Mouse (Mus musculus): ENCODE data around the gene Nrxn3. TPM values are rescaled to one million over a fixed set of nuclear protein-coding genes. Genes with fewer than 3 reads are reported as not detected.

Gene Nrxn3
- polyA plus RNA-seq, 1 experiment from 2014 or later, result 6.3 TPM

GRCm38 (mm10) chr12:88916752-88917151, 194.1 kb downstream of the Nrxn3 start:
- H3K9ac ChIP-seq (replicated peaks; ENCODE audit: low read depth, low read length), result no peak overlapping the region
- WGBS, result 66% methylated on average over 2 of the region's 2 CpGs
- no peak overlapping the region for H3K4me2 ChIP-seq (replicated peaks; ENCODE audit: low read depth, low read length)
- H3K4me3 ChIP-seq (ENCODE audit: low read depth, low read length), result no peak overlapping the region
- ATAC-seq (ENCODE audit: insufficient number of reproducible peaks, insufficient read depth, low FRiP score, low read depth), result no peak
- no peaks in the 10 kb centered on the region for H3K36me3 ChIP-seq (ENCODE audit: control insufficient read depth, insufficient read depth, low read length)
- H3K9me3 ChIP-seq (ENCODE audit: control insufficient read depth, low read depth, low read length), result no peaks in the 10 kb centered on the region
- no peak overlapping the region for H3K27ac ChIP-seq (ENCODE audit: low read length)
- H3K4me1 ChIP-seq (ENCODE audit: control insufficient read depth, insufficient read depth, low read length), result no peaks in the 10 kb centered on the region
- H3K27me3 ChIP-seq (ENCODE audit: control insufficient read depth, insufficient read depth, low read length), result no peaks in the 10 kb centered on the region

- no peak for ATAC-seq (ENCODE audit: insufficient number of reproducible peaks, insufficient read depth, low FRiP score, low read depth)
- Histone ChIP-seq H3K4me3 (ENCODE audit: low read depth, low read length) (no peak overlapping the region), H3K27ac (ENCODE audit: low read length) (no peak overlapping the region), H3K4me1 (ENCODE audit: control insufficient read depth, insufficient read depth, low read length) (no peaks in the 10 kb centered on the region), H3K4me2 (replicated peaks; ENCODE audit: low read depth, low read length) (no peak overlapping the region), H3K9ac (replicated peaks; ENCODE audit: low read depth, low read length) (no peak overlapping the region), H3K36me3 (ENCODE audit: control insufficient read depth, insufficient read depth, low read length) (no peaks in the 10 kb centered on the region), H3K9me3 (ENCODE audit: control insufficient read depth, low read depth, low read length) (no peaks in the 10 kb centered on the region), H3K27me3 (ENCODE audit: control insufficient read depth, insufficient read depth, low read length) (no peaks in the 10 kb centered on the region)
- 50% methylated on average over 3 of the region's 3 CpGs for WGBS
Measured at GRCm38 (mm10) chr12:88924896-88925295, 202.2 kb downstream of the Nrxn3 start.

- Histone ChIP-seq H3K9ac (replicated peaks; ENCODE audit: low read depth, low read length) (no peak overlapping the region), H3K9me3 (ENCODE audit: control insufficient read depth, low read depth, low read length) (no peaks in the 10 kb centered on the region), H3K27me3 (ENCODE audit: control insufficient read depth, insufficient read depth, low read length) (no peaks in the 10 kb centered on the region), H3K36me3 (ENCODE audit: control insufficient read depth, insufficient read depth, low read length) (no peaks in the 10 kb centered on the region), H3K4me2 (replicated peaks; ENCODE audit: low read depth, low read length) (no peak overlapping the region), H3K4me3 (ENCODE audit: low read depth, low read length) (no peak overlapping the region), H3K4me1 (ENCODE audit: control insufficient read depth, insufficient read depth, low read length) (no peaks in the 10 kb centered on the region), H3K27ac (ENCODE audit: low read length) (no peak overlapping the region)
- WGBS, result 91% methylated on average over 4 of the region's 4 CpGs
- no peak for ATAC-seq (ENCODE audit: insufficient number of reproducible peaks, insufficient read depth, low FRiP score, low read depth)
Measured at GRCm38 (mm10) chr12:88926306-88926705, 203.6 kb downstream of the Nrxn3 start.

- Histone ChIP-seq H3K9ac (replicated peaks; ENCODE audit: low read depth, low read length) (no peak overlapping the region), H3K4me2 (replicated peaks; ENCODE audit: low read depth, low read length) (no peak overlapping the region), H3K4me3 (ENCODE audit: low read depth, low read length) (no peak overlapping the region), H3K27me3 (ENCODE audit: control insufficient read depth, insufficient read depth, low read length) (no peaks in the 10 kb centered on the region), H3K36me3 (ENCODE audit: control insufficient read depth, insufficient read depth, low read length) (no peaks in the 10 kb centered on the region), H3K27ac (ENCODE audit: low read length) (no peak overlapping the region), H3K9me3 (ENCODE audit: control insufficient read depth, low read depth, low read length) (no peaks in the 10 kb centered on the region), H3K4me1 (ENCODE audit: control insufficient read depth, insufficient read depth, low read length) (no peaks in the 10 kb centered on the region)
- ATAC-seq (ENCODE audit: insufficient number of reproducible peaks, insufficient read depth, low FRiP score, low read depth), result no peak
- 64% methylated on average over 4 of the region's 4 CpGs for WGBS
Measured at GRCm38 (mm10) chr12:88931713-88932112, 209.0 kb downstream of the Nrxn3 start.

GRCm38 (mm10) chr12:88939679-88940078, 217.0 kb downstream of the Nrxn3 start:
- no peaks in the 10 kb centered on the region for H3K4me1 ChIP-seq (ENCODE audit: control insufficient read depth, insufficient read depth, low read length)
- H3K9me3 ChIP-seq (ENCODE audit: control insufficient read depth, low read depth, low read length), result no peaks in the 10 kb centered on the region
- no peaks in the 10 kb centered on the region for H3K27me3 ChIP-seq (ENCODE audit: control insufficient read depth, insufficient read depth, low read length)
- no peak overlapping the region for H3K4me2 ChIP-seq (replicated peaks; ENCODE audit: low read depth, low read length)
- H3K27ac ChIP-seq (ENCODE audit: low read length), result no peak overlapping the region
- 82% methylated on average over 2 of the region's 2 CpGs for WGBS
- no peaks in the 10 kb centered on the region for H3K36me3 ChIP-seq (ENCODE audit: control insufficient read depth, insufficient read depth, low read length)
- no peak for ATAC-seq (ENCODE audit: insufficient number of reproducible peaks, insufficient read depth, low FRiP score, low read depth)
- H3K4me3 ChIP-seq (ENCODE audit: low read depth, low read length), result no peak overlapping the region
- no peak overlapping the region for H3K9ac ChIP-seq (replicated peaks; ENCODE audit: low read depth, low read length)

- Histone ChIP-seq H3K27me3 (ENCODE audit: control insufficient read depth, insufficient read depth, low read length) (no peaks in the 10 kb centered on the region), H3K4me1 (ENCODE audit: control insufficient read depth, insufficient read depth, low read length) (no peaks in the 10 kb centered on the region), H3K9ac (replicated peaks; ENCODE audit: low read depth, low read length) (no peak overlapping the region), H3K36me3 (ENCODE audit: control insufficient read depth, insufficient read depth, low read length) (no peaks in the 10 kb centered on the region), H3K4me2 (replicated peaks; ENCODE audit: low read depth, low read length) (no peak overlapping the region), H3K4me3 (ENCODE audit: low read depth, low read length) (no peak overlapping the region), H3K27ac (ENCODE audit: low read length) (no peak overlapping the region), H3K9me3 (ENCODE audit: control insufficient read depth, low read depth, low read length) (no peaks in the 10 kb centered on the region)
- 75% methylated on average over 3 of the region's 3 CpGs for WGBS
- no peak for ATAC-seq (ENCODE audit: insufficient number of reproducible peaks, insufficient read depth, low FRiP score, low read depth)
Measured at GRCm38 (mm10) chr12:88944967-88945366, 222.3 kb downstream of the Nrxn3 start.

- no peak overlapping the region for H3K27ac ChIP-seq (ENCODE audit: low read length)
- no peak overlapping the region for H3K4me3 ChIP-seq (ENCODE audit: low read depth, low read length)
- no peaks in the 10 kb centered on the region for H3K4me1 ChIP-seq (ENCODE audit: control insufficient read depth, insufficient read depth, low read length)
- H3K9ac ChIP-seq (replicated peaks; ENCODE audit: low read depth, low read length), result no peak overlapping the region
- no peak for ATAC-seq (ENCODE audit: insufficient number of reproducible peaks, insufficient read depth, low FRiP score, low read depth)
- 82% methylated on average over 2 of the region's 2 CpGs for WGBS
- H3K9me3 ChIP-seq (ENCODE audit: control insufficient read depth, low read depth, low read length), result no peaks in the 10 kb centered on the region
- no peak overlapping the region for H3K4me2 ChIP-seq (replicated peaks; ENCODE audit: low read depth, low read length)
- no peaks in the 10 kb centered on the region for H3K36me3 ChIP-seq (ENCODE audit: control insufficient read depth, insufficient read depth, low read length)
- no peaks in the 10 kb centered on the region for H3K27me3 ChIP-seq (ENCODE audit: control insufficient read depth, insufficient read depth, low read length)
Measured at GRCm38 (mm10) chr12:88949870-88950269, 227.2 kb downstream of the Nrxn3 start.

GRCm38 (mm10) chr12:88952937-88953600, 230.4 kb downstream of the Nrxn3 start:
- Histone ChIP-seq H3K27me3 (ENCODE audit: control insufficient read depth, insufficient read depth, low read length) (no peaks in the 10 kb centered on the region), H3K27ac (ENCODE audit: low read length) (no peak overlapping the region), H3K4me1 (ENCODE audit: control insufficient read depth, insufficient read depth, low read length) (no peaks in the 10 kb centered on the region), H3K4me2 (replicated peaks; ENCODE audit: low read depth, low read length) (no peak overlapping the region), H3K9ac (replicated peaks; ENCODE audit: low read depth, low read length) (no peak overlapping the region), H3K36me3 (ENCODE audit: control insufficient read depth, insufficient read depth, low read length) (no peaks in the 10 kb centered on the region), H3K4me3 (ENCODE audit: low read depth, low read length) (no peak overlapping the region), H3K9me3 (ENCODE audit: control insufficient read depth, low read depth, low read length) (no peaks in the 10 kb centered on the region)
- WGBS, result 71% methylated on average over 7 of the region's 7 CpGs
- ATAC-seq (ENCODE audit: insufficient number of reproducible peaks, insufficient read depth, low FRiP score, low read depth), result no peak

GRCm38 (mm10) chr12:88953801-88954200, 231.1 kb downstream of the Nrxn3 start:
- no peak for ATAC-seq (ENCODE audit: insufficient number of reproducible peaks, insufficient read depth, low FRiP score, low read depth)
- H3K4me3 ChIP-seq (ENCODE audit: low read depth, low read length), result no peak overlapping the region
- H3K9me3 ChIP-seq (ENCODE audit: control insufficient read depth, low read depth, low read length), result no peaks in the 10 kb centered on the region
- H3K4me2 ChIP-seq (replicated peaks; ENCODE audit: low read depth, low read length), result no peak overlapping the region
- H3K27me3 ChIP-seq (ENCODE audit: control insufficient read depth, insufficient read depth, low read length), result no peaks in the 10 kb centered on the region
- H3K9ac ChIP-seq (replicated peaks; ENCODE audit: low read depth, low read length), result no peak overlapping the region
- no peaks in the 10 kb centered on the region for H3K4me1 ChIP-seq (ENCODE audit: control insufficient read depth, insufficient read depth, low read length)
- 51% methylated on average over 4 of the region's 4 CpGs for WGBS
- H3K27ac ChIP-seq (ENCODE audit: low read length), result no peak overlapping the region
- no peaks in the 10 kb centered on the region for H3K36me3 ChIP-seq (ENCODE audit: control insufficient read depth, insufficient read depth, low read length)
